Mouse (Mus musculus): ENCODE data around the gene Zbtb16.

GRCm38 (mm10) chr9:48838346-48838745 lies 2.3 kb upstream of the Zbtb16 start:
- TF ChIP-seq CTCF (IDR thresholded peaks at IDR 0.05) = no peak
- TF ChIP-seq POLR2A (IDR thresholded peaks at IDR 0.05; ENCODE audit: insufficient read depth, low read depth, low read length) = no peak
